Mouse (Mus musculus) small intestine, adult 2 months (tissue): ENCODE measurements around the gene Cmtm2a.

Experiments used
- CTCF ChIP-seq: fragments of 200-500 bp; IDR thresholded peaks from 2 replicates; pipeline ENCODE4 v1.5.1; 2012; ENCODE audit warnings: low read depth, mild to moderate bottlenecking, control low read depth, inconsistent platforms, low read length, moderate library complexity, mixed read lengths; ENCODE audit not compliant: insufficient replicate concordance, insufficient read length; ENCODE audit errors: extremely low read depth
- POLR2A ChIP-seq: fragments of 200-500 bp; IDR thresholded peaks from 2 replicates; pipeline ENCODE4 v1.6.1; 2012; ENCODE audit warnings: low read depth, mild to moderate bottlenecking, control low read depth, inconsistent platforms, low read length, moderate library complexity

DNA sequence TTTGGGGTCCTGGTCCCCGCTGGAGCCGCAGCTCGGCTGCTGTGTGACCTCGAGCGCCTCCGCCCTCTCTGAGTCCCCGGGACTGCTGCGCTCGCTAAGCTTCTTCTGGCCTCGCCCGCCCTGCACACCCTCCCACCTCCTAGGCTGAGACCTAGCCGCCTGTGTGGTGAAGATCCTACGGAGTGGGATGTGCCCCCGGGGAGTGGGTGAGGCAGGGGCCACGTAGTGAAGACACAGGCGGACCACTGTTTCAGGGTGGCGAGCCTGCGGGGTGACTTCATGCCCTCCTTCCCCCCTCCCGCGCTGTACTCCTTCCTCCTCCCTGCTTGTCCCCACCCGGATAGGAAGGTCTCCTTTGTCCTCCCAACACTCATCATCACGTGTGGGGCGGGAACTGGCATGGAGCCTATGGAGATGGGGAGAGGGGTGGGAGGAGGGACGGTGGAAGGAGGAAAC, 48.2 kb upstream of the Cmtm2a start:
- TF ChIP-seq CTCF (no peak), POLR2A (peak; percentile 37; the same call in 1 of the 2 replicates)
